Mouse (Mus musculus): Measurements from ENCODE around the gene Adam1b. TPM values are rescaled to one million over a fixed set of nuclear protein-coding genes. Genes with fewer than 3 reads are reported as not detected.

Gene Adam1b
- polyA plus RNA-seq, 1 experiment from 2014 or later: 0.09 TPM

GRCm38 (mm10) chr5:121454503-121454782, 48.8 kb downstream of the Adam1b start:
- 74% methylated on average over 3 of the region's 3 CpGs for WGBS
- Histone ChIP-seq H3K4me3 (no peak overlapping the region), H3K9ac (peak overlapping the region; percentile 96), H3K4me1 (peaks cover 50% of the 10 kb centered on the region), H3K9me3 (no peaks in the 10 kb centered on the region), H3K36me3 (peaks cover 8% of the 10 kb centered on the region), H3K4me2 (peak overlapping the region; percentile 74), H3K27ac (replicated peaks) (peak overlapping the region; percentile 96), H3K27me3 (replicated peaks) (no peaks in the 10 kb centered on the region)
- ATAC-seq (ENCODE audit: extremely low read depth, insufficient number of reproducible peaks, low FRiP score, low TSS enrichment): no peak

- Histone ChIP-seq H3K36me3 (peaks cover 13% of the 10 kb centered on the region), H3K27ac (replicated peaks) (peak overlapping the region; percentile 96), H3K9me3 (no peaks in the 10 kb centered on the region), H3K4me3 (0 out of 2 replicates have a peak overlapping the region, but pooled peaks have one; percentile 97), H3K9ac (peak overlapping the region; percentile 96), H3K4me1 (peaks cover 50% of the 10 kb centered on the region), H3K27me3 (replicated peaks) (no peaks in the 10 kb centered on the region), H3K4me2 (peak overlapping the region; percentile 74)
- ATAC-seq (ENCODE audit: extremely low read depth, insufficient number of reproducible peaks, low FRiP score, low TSS enrichment): no peak
- WGBS: 72% methylated on average over 13 of the region's 13 CpGs
Measured at GRCm38 (mm10) chr5:121453743-121454502, 49.3 kb downstream of the Adam1b start.

- ATAC-seq (ENCODE audit: extremely low read depth, insufficient number of reproducible peaks, low FRiP score, low TSS enrichment): no peak
- peaks cover 50% of the 10 kb centered on the region for H3K4me1 ChIP-seq
Measured at GRCm38 (mm10) chr5:121452906-121453305, 50.3 kb downstream of the Adam1b start.

GRCm38 (mm10) chr5:121452026-121452869, 51.0 kb downstream of the Adam1b start, which contains the start of gene Erp29:
Gene Erp29 (minus strand): TSS chr5:121452506.
- Histone ChIP-seq H3K27me3 (replicated peaks) (no peaks in the 10 kb centered on the region), H3K36me3 (peaks cover 30% of the 10 kb centered on the region), H3K4me2 (peak within 1 kb of the TSS; percentile 95), H3K9ac (peak within 1 kb of the TSS; percentile 97), H3K4me3 (peak within 1 kb of the TSS; percentile 97), H3K9me3 (no peaks in the 10 kb centered on the region), H3K4me1 (peaks cover 50% of the 10 kb centered on the region), H3K27ac (replicated peaks) (peak within 1 kb of the TSS; percentile 97)
- ATAC-seq (ENCODE audit: extremely low read depth, insufficient number of reproducible peaks, low FRiP score, low TSS enrichment): peak; percentile 90
- under 1% methylated on average over 75 of the region's 97 CpGs for WGBS

More at GRCm38 (mm10) chr5:121452906-121453305, 50.3 kb downstream of the Adam1b start:
- no peaks in the 10 kb centered on the region for H3K9me3 ChIP-seq
- peak overlapping the region; percentile 96 for H3K27ac ChIP-seq (replicated peaks)
- H3K27me3 ChIP-seq (replicated peaks): no peaks in the 10 kb centered on the region
- peak overlapping the region; percentile 97 for H3K4me3 ChIP-seq
- H3K9ac ChIP-seq: peak overlapping the region; percentile 96
- H3K4me2 ChIP-seq: peak overlapping the region; percentile 74
- WGBS: 4% methylated on average over 9 of the region's 9 CpGs
- H3K36me3 ChIP-seq: peaks cover 23% of the 10 kb centered on the region

- Histone ChIP-seq H3K9me3 (no peaks in the 10 kb centered on the region), H3K27me3 (replicated peaks) (no peaks in the 10 kb centered on the region), H3K36me3 (peaks cover 36% of the 10 kb centered on the region), H3K4me2 (peak within 1 kb of the TSS; percentile 95), H3K4me1 (peaks cover 50% of the 10 kb centered on the region), H3K4me3 (peak within 1 kb of the TSS; percentile 97), H3K27ac (replicated peaks) (peak within 1 kb of the TSS; percentile 97), H3K9ac (peak within 1 kb of the TSS; percentile 97)
- under 1% methylated on average over 17 of the region's 17 CpGs for WGBS
- ATAC-seq (ENCODE audit: extremely low read depth, insufficient number of reproducible peaks, low FRiP score, low TSS enrichment): no peak
Measured at GRCm38 (mm10) chr5:121451644-121452025, 51.6 kb downstream of the Adam1b start, which contains the start of gene Tmem116. Gene Tmem116 (plus strand): TSS chr5:121451893.

- Histone ChIP-seq H3K36me3 (peaks cover 40% of the 10 kb centered on the region), H3K27me3 (replicated peaks) (no peaks in the 10 kb centered on the region), H3K4me2 (peak overlapping the region; percentile 95), H3K27ac (replicated peaks) (peak overlapping the region; percentile 97), H3K4me3 (peak overlapping the region; percentile 97), H3K4me1 (peaks cover 50% of the 10 kb centered on the region), H3K9ac (peak overlapping the region; percentile 97), H3K9me3 (no peaks in the 10 kb centered on the region)
- 30% methylated on average over 8 of the region's 8 CpGs for WGBS
- no peak for ATAC-seq (ENCODE audit: extremely low read depth, insufficient number of reproducible peaks, low FRiP score, low TSS enrichment)
Measured at GRCm38 (mm10) chr5:121451203-121451602, 52.0 kb downstream of the Adam1b start.

GRCm38 (mm10) chr5:121450476-121450875, 52.8 kb downstream of the Adam1b start:
- Histone ChIP-seq H3K4me1 (peaks cover 44% of the 10 kb centered on the region), H3K4me2 (peak overlapping the region; percentile 95), H3K27me3 (replicated peaks) (no peaks in the 10 kb centered on the region), H3K36me3 (peaks cover 48% of the 10 kb centered on the region), H3K4me3 (0 out of 2 replicates have a peak overlapping the region, but pooled peaks have one; percentile 3), H3K9me3 (no peaks in the 10 kb centered on the region), H3K27ac (replicated peaks) (no peak overlapping the region), H3K9ac (peak overlapping the region; percentile 65)
- no peak for ATAC-seq (ENCODE audit: extremely low read depth, insufficient number of reproducible peaks, low FRiP score, low TSS enrichment)
- 82% methylated on average over 9 of the region's 9 CpGs for WGBS

Other genes with a start within 250 kb of the Adam1b start
- gene Trafd1, start 117.8 kb downstream of the Adam1b start, polyA plus RNA-seq (2015; fragmentation: Nextera tagmentation; extraction: Ambion mirVana): 69.5 and 76.5 TPM in 2 replicates
- gene Naa25, start 105.5 kb downstream of the Adam1b start, polyA plus RNA-seq (2015; fragmentation: Nextera tagmentation; extraction: Ambion mirVana): 30.4 and 34.7 TPM in 2 replicates
- 3.9 TPM in 2 replicates for gene Tmem116, start 51.5 kb downstream of the Adam1b start, polyA plus RNA-seq (2015; fragmentation: Nextera tagmentation; extraction: Ambion mirVana)
- 146 and 160 TPM in 2 replicates for gene Erp29, start 50.9 kb downstream of the Adam1b start, polyA plus RNA-seq (2015; fragmentation: Nextera tagmentation; extraction: Ambion mirVana)
- 1.2 and 1.3 TPM in 2 replicates for gene Adam1a, start 42.0 kb upstream of the Adam1b start, polyA plus RNA-seq (2015; fragmentation: Nextera tagmentation; extraction: Ambion mirVana)
- not detected in 2 replicates for gene Gm42878, start 42.0 kb upstream of the Adam1b start, polyA plus RNA-seq (2015; fragmentation: Nextera tagmentation; extraction: Ambion mirVana)
- gene Mapkapk5, start 42.5 kb upstream of the Adam1b start, polyA plus RNA-seq (2015; fragmentation: Nextera tagmentation; extraction: Ambion mirVana): 31.7 and 33.6 TPM in 2 replicates
- gene Aldh2, start 90.4 kb upstream of the Adam1b start, polyA plus RNA-seq (2015; fragmentation: Nextera tagmentation; extraction: Ambion mirVana): 70.7 and 71.8 TPM in 2 replicates
- gene Acad12, start 115.5 kb upstream of the Adam1b start, polyA plus RNA-seq (2015; fragmentation: Nextera tagmentation; extraction: Ambion mirVana): 5.1 and 6.8 TPM in 2 replicates
- 1.7 TPM in 2 replicates for gene Acad10, start 157.1 kb upstream of the Adam1b start, polyA plus RNA-seq (2015; fragmentation: Nextera tagmentation; extraction: Ambion mirVana)
- 24.4 and 25.0 TPM in 2 replicates for gene Brap, start 157.1 kb upstream of the Adam1b start, polyA plus RNA-seq (2015; fragmentation: Nextera tagmentation; extraction: Ambion mirVana)
- gene Atxn2, start 207.9 kb upstream of the Adam1b start, polyA plus RNA-seq (2015; fragmentation: Nextera tagmentation; extraction: Ambion mirVana): 35.4 and 39.6 TPM in 2 replicates